Comparison of ENCODE assay signal across 8 mouse cellular contexts in genomic region chr6:134916641-134917040, GRCm38 (mm10). TPM values are rescaled to one million over a fixed set of nuclear protein-coding genes. Genes with fewer than 3 reads are reported as not detected.
DNase-seq lines count a peak whose midpoint lies in the region; ATAC-seq and TF ChIP-seq lines count a peak whose summit lies in the region.

No protein-coding gene starts in this region.

- peaks cover 2% of the 10 kb centered on the region; the same call in 1 of the 2 replicates for H3K4me1 ChIP-seq in cortical plate, adult 2 months (ENCODE audit: control insufficient read depth, insufficient read depth, low read length)
- peaks cover 28% of the 10 kb centered on the region for H3K4me1 ChIP-seq in hindbrain, embryonic 13.5 days (replicated peaks)
- H3K4me1 ChIP-seq in liver, embryonic 12.5 days, result peaks cover 37% of the 10 kb centered on the region
- H3K4me1 ChIP-seq in neural tube, embryonic 13.5 days (replicated peaks), result peaks cover 20% of the 10 kb centered on the region

- peak overlapping the region; percentile 60 for H3K4me2 ChIP-seq in hindbrain, embryonic 13.5 days
- peak overlapping the region; percentile 75 for H3K4me2 ChIP-seq in liver, embryonic 12.5 days
- peak overlapping the region; percentile 65 for H3K4me2 ChIP-seq in neural tube, embryonic 13.5 days

- no peaks in the 10 kb centered on the region for H3K36me3 ChIP-seq in hindbrain, embryonic 13.5 days
- H3K36me3 ChIP-seq in liver, embryonic 12.5 days, result no peaks in the 10 kb centered on the region
- no peaks in the 10 kb centered on the region for H3K36me3 ChIP-seq in neural tube, embryonic 13.5 days

- no peak for TF ChIP-seq POLR2A in cortical plate, adult 2 months (IDR thresholded peaks at IDR 0.05; ENCODE audit: extremely low read depth, insufficient read depth, low read length)

- H3K27ac ChIP-seq in cortical plate, adult 2 months (ENCODE audit: insufficient read depth, low read length), result no peak overlapping the region
- peak overlapping the region; percentile 35 for H3K27ac ChIP-seq in hindbrain, embryonic 13.5 days
- no peak overlapping the region for H3K27ac ChIP-seq in liver, embryonic 12.5 days
- peak overlapping the region; percentile 40 for H3K27ac ChIP-seq in neural tube, embryonic 13.5 days (replicated peaks)

- under 1% methylated on average over 11 of the region's 11 CpGs for WGBS in hindbrain, embryonic 13.5 days
- WGBS in liver, embryonic 12.5 days (ENCODE audit: insufficient replicate concordance), result 2% methylated on average over 11 of the region's 11 CpGs
- WGBS in neural tube, embryonic 13.5 days, result 0% methylated on average over 11 of the region's 11 CpGs

- no peak for ATAC-seq in hindbrain, embryonic 13.5 days (ENCODE audit: low FRiP score)
- ATAC-seq in liver, embryonic 12.5 days, result no peak
- ATAC-seq in neural tube, embryonic 13.5 days (ENCODE audit: low read depth), result no peak

- H3K9me3 ChIP-seq in hindbrain, embryonic 13.5 days, result no peaks in the 10 kb centered on the region
- no peaks in the 10 kb centered on the region for H3K9me3 ChIP-seq in liver, embryonic 12.5 days (replicated peaks)
- no peaks in the 10 kb centered on the region for H3K9me3 ChIP-seq in neural tube, embryonic 13.5 days

- peak overlapping the region; percentile 55 for H3K9ac ChIP-seq in hindbrain, embryonic 13.5 days
- peak overlapping the region; percentile 59 for H3K9ac ChIP-seq in liver, embryonic 12.5 days
- H3K9ac ChIP-seq in neural tube, embryonic 13.5 days, result peak overlapping the region; percentile 63

- DNase-seq in gastrocnemius, postnatal 25 days, result peak; percentile 19
- DNase-seq in gastrocnemius, adult 18-20 months (ENCODE audit: low spot score), result no peak
- DNase-seq in urinary bladder, postnatal 25 days (ENCODE audit: low spot score), result no peak
- no peak for DNase-seq in layer of hippocampus, postnatal 14 days (ENCODE audit: low spot score in 2 of 2)

- peaks cover 18% of the 10 kb centered on the region for H3K27me3 ChIP-seq in hindbrain, embryonic 13.5 days
- peaks cover 17% of the 10 kb centered on the region for H3K27me3 ChIP-seq in liver, embryonic 12.5 days (replicated peaks)
- H3K27me3 ChIP-seq in neural tube, embryonic 13.5 days, result peaks cover 11% of the 10 kb centered on the region

- TF ChIP-seq CTCF in cortical plate, adult 2 months (IDR thresholded peaks at IDR 0.05; ENCODE audit: extremely low read depth, insufficient read depth, low read length), result no peak

- peak overlapping the region; percentile 22 for H3K4me3 ChIP-seq in cortical plate, adult 2 months (ENCODE audit: insufficient read depth, low read length)
- peak overlapping the region; percentile 39 for H3K4me3 ChIP-seq in hindbrain, embryonic 13.5 days
- peak overlapping the region; percentile 54 for H3K4me3 ChIP-seq in liver, embryonic 12.5 days
- peak overlapping the region; percentile 40 for H3K4me3 ChIP-seq in neural tube, embryonic 13.5 days

RNA-seq across cellular contexts. Expression of gene Cdkn1b, which starts 3.6 kb away (rescaled TPM):
- total RNA-seq in gastrocnemius, postnatal 25 days (2021), result 10 to 100 TPM; 33.9 to 34.0 TPM
- total RNA-seq in gastrocnemius, adult 18-20 months (2021), result 10 to 100 TPM; 32.2 to 34.1 TPM
- 20.0 and 20.6 TPM in 2 replicates for polyA plus RNA-seq in cortical plate, adult 2 months (2012; rRNA removed)
- 27.1 and 27.2 TPM in 2 replicates for polyA plus RNA-seq in hindbrain, embryonic 13.5 days (2015; fragmentation: Nextera tagmentation; extraction: Ambion mirVana)
- polyA plus RNA-seq in liver, embryonic 12.5 days (2016; fragmentation: Nextera tagmentation; extraction: Ambion mirVana), result 9.5 and 9.9 TPM in 2 replicates
- 21.7 and 24.1 TPM in 2 replicates for polyA plus RNA-seq in neural tube, embryonic 13.5 days (2015; fragmentation: Nextera tagmentation; extraction: Ambion mirVana)
- 10 to 100 TPM; 55.5 to 57.1 TPM for total RNA-seq in layer of hippocampus, postnatal 14 days (2021)

RNA-seq across cellular contexts. Expression of gene Gpr19, which starts 18.3 kb away (rescaled TPM):
- total RNA-seq in gastrocnemius, postnatal 25 days (2021), result 1 to 10 TPM; 3.2 to 4.0 TPM
- 1 to 10 TPM; 4.2 to 5.1 TPM for total RNA-seq in gastrocnemius, adult 18-20 months (2021)
- polyA plus RNA-seq in cortical plate, adult 2 months (2012; rRNA removed), result 24.4 and 24.5 TPM in 2 replicates
- polyA plus RNA-seq in hindbrain, embryonic 13.5 days (2015; fragmentation: Nextera tagmentation; extraction: Ambion mirVana), result 39.0 and 45.1 TPM in 2 replicates
- polyA plus RNA-seq in liver, embryonic 12.5 days (2016; fragmentation: Nextera tagmentation; extraction: Ambion mirVana), result 7.1 and 8.4 TPM in 2 replicates
- 37.1 and 39.1 TPM in 2 replicates for polyA plus RNA-seq in neural tube, embryonic 13.5 days (2015; fragmentation: Nextera tagmentation; extraction: Ambion mirVana)
- total RNA-seq in layer of hippocampus, postnatal 14 days (2021), result 10 to 100 TPM; 24.1 to 24.7 TPM

Comparison
In these comparisons a context has a peak if more than half of its experiments do, and no peak if none do; other contexts are left out.
1. H3K27ac ChIP-seq: peak in hindbrain, embryonic 13.5 days (single experiment) and neural tube, embryonic 13.5 days (single experiment); none in cortical plate, adult 2 months (single experiment) and liver, embryonic 12.5 days (single experiment).
2. Peak in every context shown above with its lines, with median percentiles within 50 percentile points of each other: H3K4me3 ChIP-seq, H3K4me2 ChIP-seq and H3K9ac ChIP-seq.